Comparison of ENCODE assay signal across 16 mouse cellular contexts in genomic region chr1:59550227-59550626, GRCm38 (mm10). TPM values are rescaled to one million over a fixed set of nuclear protein-coding genes. Genes with fewer than 3 reads are reported as not detected.
DNase-seq lines count a peak whose midpoint lies in the region; ATAC-seq and TF ChIP-seq lines count a peak whose summit lies in the region.
"Had no signal": no experiment of that assay in that cellular context is flagged by ENCODE, and none has a peak within 500 bp of the region (broad histone marks: within the 10 kb centered on the region; RNA-seq: fewer than 3 reads in every experiment).

No protein-coding gene starts in this region.

- TF ChIP-seq RAD21 in MEL (IDR thresholded peaks at IDR 0.05; ENCODE audit: low read depth, low read length): no peak

- no peaks in the 10 kb centered on the region; the same call in none of the 2 replicates for H3K27me3 ChIP-seq in heart, embryonic 11.5 days (ENCODE audit: control insufficient read depth, insufficient read depth, low read length)
- peaks cover 3 to 4% of the 10 kb centered on the region in 2 experiments for H3K27me3 ChIP-seq in MEL (ENCODE audit: control insufficient read depth in 1 of 2, insufficient read depth in 2 of 2, low read length in 2 of 2)
- H3K27me3 ChIP-seq in intestine, embryonic 16.5 days (replicated peaks; ENCODE audit: control insufficient read depth, insufficient read depth, low read length): no peaks in the 10 kb centered on the region
- H3K27me3 ChIP-seq in limb, embryonic 10.5 days (ENCODE audit: low read depth, poor library complexity, severe bottlenecking): 0 out of 2 replicates have a peak, but pooled peaks cover 4% of the 10 kb centered on the region
- H3K27me3 ChIP-seq: embryonic facial prominence, embryonic 15.5 days; midbrain, embryonic 13.5 days had no signal

- no peaks in the 10 kb centered on the region for H3K9me3 ChIP-seq in heart, embryonic 11.5 days (replicated peaks; ENCODE audit: control insufficient read depth, low read length)
- no peaks in the 10 kb centered on the region for H3K9me3 ChIP-seq in MEL (replicated peaks; ENCODE audit: insufficient read depth, low read length)
- no peaks in the 10 kb centered on the region for H3K9me3 ChIP-seq in intestine, embryonic 16.5 days (ENCODE audit: control insufficient read depth, low read length)
- no peaks in the 10 kb centered on the region for H3K9me3 ChIP-seq in limb, embryonic 10.5 days (replicated peaks)
- H3K9me3 ChIP-seq: embryonic facial prominence, embryonic 15.5 days; liver, embryonic 15.5 days; midbrain, embryonic 13.5 days had no signal

- TF ChIP-seq CTCF in MEL (IDR thresholded peaks at IDR 0.05 in 2 of 3, conservative IDR thresholded peaks at IDR 0.05 in 1 of 3; ENCODE audit: control insufficient read depth in 1 of 3, insufficient read depth in 1 of 3, low read depth in 2 of 3, low read length in 3 of 3, poor library complexity in 1 of 3, severe bottlenecking in 1 of 3): no peak

- DNase-seq in heart, adult 11 months: peak; percentile 94
- DNase-seq in MEL (ENCODE audit: low read depth, low spot score): peak; percentile 64
- no peak for DNase-seq in limb, embryonic 10.5 days (ENCODE audit: low spot score)
- DNase-seq in cerebellum, postnatal 4 days (ENCODE audit: low spot score in 2 of 2): no peak
- DNase-seq in cerebellum, adult 11 months: no peak
- DNase-seq: cerebellum, postnatal 10 days; gastrocnemius, postnatal 10 days had no signal

- H3K4me2 ChIP-seq in heart, embryonic 11.5 days: no peak overlapping the region
- no peak overlapping the region for H3K4me2 ChIP-seq in intestine, embryonic 16.5 days (ENCODE audit: low read depth, low read length)
- H3K4me2 ChIP-seq: embryonic facial prominence, embryonic 15.5 days; hindbrain, embryonic 14.5 days; liver, embryonic 15.5 days; midbrain, embryonic 13.5 days had no signal

- no peaks in the 10 kb centered on the region for H3K4me1 ChIP-seq in heart, embryonic 11.5 days (ENCODE audit: control insufficient read depth, insufficient read depth, low read length)
- H3K4me1 ChIP-seq in MEL (ENCODE audit: control insufficient read depth in 1 of 2, insufficient read depth in 2 of 2, low read length in 2 of 2): peaks cover 0 to 4% of the 10 kb centered on the region in 2 experiments; a peak in 1 of 4 replicates
- H3K4me1 ChIP-seq in intestine, embryonic 16.5 days (ENCODE audit: control insufficient read depth, insufficient read depth, low read length): peaks cover 9% of the 10 kb centered on the region; the same call in 1 of the 2 replicates
- H3K4me1 ChIP-seq in limb, embryonic 10.5 days: peaks cover 22% of the 10 kb centered on the region
- H3K4me1 ChIP-seq: embryonic facial prominence, embryonic 15.5 days; liver, embryonic 15.5 days had no signal

- H3K36me3 ChIP-seq in heart, embryonic 11.5 days (ENCODE audit: control insufficient read depth, insufficient read depth, low read length): no peaks in the 10 kb centered on the region
- H3K36me3 ChIP-seq in MEL (ENCODE audit: control insufficient read depth in 1 of 2, insufficient read depth in 2 of 2, low read length in 2 of 2): peaks cover 0 to 2% of the 10 kb centered on the region in 2 experiments; a peak in 1 of 4 replicates
- H3K36me3 ChIP-seq in intestine, embryonic 16.5 days (ENCODE audit: control insufficient read depth, insufficient read depth, low read length): no peaks in the 10 kb centered on the region
- H3K36me3 ChIP-seq in limb, embryonic 10.5 days: no peaks in the 10 kb centered on the region
- H3K36me3 ChIP-seq: embryonic facial prominence, embryonic 15.5 days; liver, embryonic 15.5 days; midbrain, embryonic 13.5 days had no signal

- no peak for ATAC-seq in heart, embryonic 11.5 days (replicated peaks; ENCODE audit: insufficient number of reproducible peaks, low FRiP score, low TSS enrichment)
- peak; percentile 63 for ATAC-seq in intestine, embryonic 16.5 days
- ATAC-seq in erythroid progenitor cell, adult 5-6 weeks (replicated peaks; ENCODE audit: low FRiP score, poor library complexity, severe bottlenecking): no peak
- ATAC-seq: forebrain, embryonic 16.5 days; midbrain, embryonic 13.5 days had no signal

- H3K27ac ChIP-seq in heart, embryonic 11.5 days (ENCODE audit: low read depth, low read length): no peak overlapping the region
- H3K27ac ChIP-seq in MEL (ENCODE audit: control insufficient read depth, low read depth, low read length): no peak overlapping the region
- H3K27ac ChIP-seq in intestine, embryonic 16.5 days (ENCODE audit: low read length): no peak overlapping the region; the same call in 1 of the 2 replicates
- H3K27ac ChIP-seq in limb, embryonic 10.5 days: peak overlapping the region; percentile 27; the same call in 1 of the 2 replicates
- H3K27ac ChIP-seq: embryonic facial prominence, embryonic 15.5 days; hindbrain, embryonic 14.5 days; liver, embryonic 15.5 days; midbrain, embryonic 13.5 days had no signal

- H3K79me2 ChIP-seq in MEL (ENCODE audit: control insufficient read depth, insufficient read depth, low read length, poor library complexity): no peaks in the 10 kb centered on the region

- no peak overlapping the region for H3K4me3 ChIP-seq in heart, embryonic 11.5 days (ENCODE audit: low read depth, low read length)
- no peak overlapping the region for H3K4me3 ChIP-seq in MEL (ENCODE audit: control insufficient read depth in 1 of 2, insufficient read depth in 1 of 2, low read depth in 2 of 2, low read length in 2 of 2)
- H3K4me3 ChIP-seq in intestine, embryonic 16.5 days (ENCODE audit: low read length): no peak overlapping the region
- no peak overlapping the region for H3K4me3 ChIP-seq in limb, embryonic 10.5 days
- H3K4me3 ChIP-seq: embryonic facial prominence, embryonic 15.5 days; liver, embryonic 15.5 days; midbrain, embryonic 13.5 days had no signal

- no peak overlapping the region for H3K9ac ChIP-seq in heart, embryonic 11.5 days (ENCODE audit: low read depth, low read length)
- H3K9ac ChIP-seq in MEL (ENCODE audit: control insufficient read depth, low read depth, low read length, poor library complexity, severe bottlenecking): no peak overlapping the region
- H3K9ac ChIP-seq in intestine, embryonic 16.5 days (ENCODE audit: low read depth, low read length): no peak overlapping the region
- H3K9ac ChIP-seq: embryonic facial prominence, embryonic 15.5 days; hindbrain, embryonic 14.5 days; liver, embryonic 15.5 days; midbrain, embryonic 13.5 days had no signal

- no peak for TF ChIP-seq POLR2A in MEL (IDR thresholded peaks at IDR 0.05; ENCODE audit: control insufficient read depth in 1 of 2, insufficient read depth in 1 of 2, low read depth in 1 of 2, low read length in 2 of 2, poor library complexity in 1 of 2)

- TF ChIP-seq EP300 in MEL (IDR thresholded peaks at IDR 0.05; ENCODE audit: low read depth in 1 of 2, low read length in 2 of 2): peak in 1 of 2 experiments; percentile 32; a peak in 1 of 4 replicates

- WGBS in heart, embryonic 11.5 days (ENCODE audit: insufficient replicate concordance): 45% methylated on average over 6 of the region's 6 CpGs
- WGBS in intestine, embryonic 16.5 days: 51% methylated on average over 6 of the region's 6 CpGs
- WGBS in limb, embryonic 10.5 days: 87% methylated on average over 6 of the region's 6 CpGs

TF ChIP-seq in MEL, 35 proteins besides CTCF, POLR2A, EP300 and RAD21:
- TF ChIP-seq TAL1 (IDR thresholded peaks at IDR 0.05; ENCODE audit: low read length) (peak; percentile 21; the same call in 1 of the 2 replicates), UBTF (IDR thresholded peaks at IDR 0.05; ENCODE audit: borderline replicate concordance, insufficient read depth, low read depth, low read length) (no peak)

RNA-seq across cellular contexts. Expression of gene Gm973, which starts 34.2 kb away (rescaled TPM):
- polyA plus RNA-seq in heart, embryonic 11.5 days (2014; fragmentation: Nextera tagmentation; extraction: Ambion mirVana): 0.17 TPM in 1 of 2 replicates, not detected in the other
- 0.23 TPM in 1 of 2 replicates, not detected in the other for total RNA-seq in MEL (2012; rRNA removed)
- not detected for polyA plus RNA-seq in MEL (2012; ENCODE audit: insufficient read depth in 1 of 2, insufficient read length in 2 of 2, low read depth in 1 of 2, low replicate concordance in 2 of 2, missing spikeins in 1 of 2)
- 0.37 and 0.49 TPM in 2 replicates for polyA plus RNA-seq in intestine, embryonic 16.5 days (2015; fragmentation: Nextera tagmentation; extraction: Ambion mirVana)
- 0.18 and 0.55 TPM in 2 replicates for polyA plus RNA-seq in limb, embryonic 10.5 days (2016; fragmentation: Nextera tagmentation; extraction: Ambion mirVana)
- not detected in 2 replicates for total RNA-seq in erythroid progenitor cell, adult 5-6 weeks (2015; ENCODE audit: low replicate concordance)
- 1.9 TPM in 1 of 2 replicates, not detected in the other for total RNA-seq in erythroid progenitor cell, adult 5-6 weeks (2017; ENCODE audit: low replicate concordance)
- total RNA-seq: neutrophil, adult 5-6 weeks had no signal
- polyA plus RNA-seq: liver, embryonic 15.5 days had no signal

Comparison
In these comparisons a context has a peak if more than half of its experiments do, and no peak if none do; other contexts are left out.
1. DNase-seq: peak in heart, adult 11 months (single experiment) and MEL (single experiment); none in limb, embryonic 10.5 days (single experiment), cerebellum, postnatal 4 days (0 of 2) and cerebellum, adult 11 months (single experiment).